11 mouse cellular contexts compared by ENCODE assay signal in the genomic region with DNA sequence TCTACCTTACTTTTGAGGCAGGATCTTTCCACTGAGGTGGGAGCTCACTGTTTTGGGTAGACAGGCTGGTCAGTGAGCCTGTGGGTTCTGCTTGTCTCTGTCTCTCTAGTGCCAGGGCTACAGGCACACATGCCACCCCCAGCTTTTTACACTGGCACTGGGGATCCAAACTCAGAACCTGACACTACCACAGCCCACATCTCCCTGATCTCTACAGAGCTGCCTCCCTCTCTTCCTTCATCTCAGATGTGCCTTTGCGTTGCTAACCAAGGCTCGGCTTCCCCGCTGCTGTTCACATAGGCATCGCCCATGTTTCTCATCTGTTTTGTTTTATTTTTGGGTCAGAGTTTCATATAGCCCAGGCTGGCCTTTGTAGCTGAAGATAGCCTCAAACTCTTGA. TPM values are rescaled to one million over a fixed set of nuclear protein-coding genes. Genes with fewer than 3 reads are reported as not detected.
DNase-seq lines count a peak whose midpoint lies in the region; ATAC-seq and TF ChIP-seq lines count a peak whose summit lies in the region.
"Had no signal": no experiment of that assay in that cellular context is flagged by ENCODE, and none has a peak within 500 bp of the region (broad histone marks: within the 10 kb centered on the region; RNA-seq: fewer than 3 reads in every experiment).

No protein-coding gene starts in this region.

- no peaks in the 10 kb centered on the region for H3K36me3 ChIP-seq in heart, embryonic 10.5 days
- no peaks in the 10 kb centered on the region for H3K36me3 ChIP-seq in lung, embryonic 14.5 days (ENCODE audit: insufficient read depth)
- no peaks in the 10 kb centered on the region for H3K36me3 ChIP-seq in intestine, embryonic 16.5 days (ENCODE audit: control insufficient read depth, insufficient read depth, low read length)

- H3K4me1 ChIP-seq in heart, embryonic 10.5 days = no peaks in the 10 kb centered on the region
- no peaks in the 10 kb centered on the region for H3K4me1 ChIP-seq in lung, embryonic 14.5 days (ENCODE audit: insufficient read depth)
- H3K4me1 ChIP-seq in intestine, embryonic 16.5 days (ENCODE audit: control insufficient read depth, insufficient read depth, low read length) = no peaks in the 10 kb centered on the region

- no peak overlapping the region for H3K4me3 ChIP-seq in heart, embryonic 10.5 days
- H3K4me3 ChIP-seq in lung, embryonic 14.5 days (ENCODE audit: low read depth, low read length) = no peak overlapping the region
- no peak overlapping the region for H3K4me3 ChIP-seq in intestine, embryonic 16.5 days (ENCODE audit: low read length)

- TF ChIP-seq CTCF in lung, embryonic 14.5 days (IDR thresholded peaks at IDR 0.05; ENCODE audit: low read depth) = no peak

- WGBS in heart, embryonic 10.5 days = 82% methylated on average over 4 of the region's 4 CpGs
- WGBS in lung, embryonic 14.5 days = 88% methylated on average over 4 of the region's 4 CpGs
- 81% methylated on average over 4 of the region's 4 CpGs for WGBS in intestine, embryonic 16.5 days

- H3K27ac ChIP-seq in heart, embryonic 10.5 days = peak overlapping the region; percentile 62
- peak overlapping the region; percentile 61 for H3K27ac ChIP-seq in lung, embryonic 14.5 days (ENCODE audit: low read depth)
- H3K27ac ChIP-seq in intestine, embryonic 16.5 days (ENCODE audit: low read length) = peak overlapping the region; percentile 24; the same call in 1 of the 2 replicates

- H3K9ac ChIP-seq in lung, embryonic 14.5 days = no peak overlapping the region
- no peak overlapping the region for H3K9ac ChIP-seq in intestine, embryonic 16.5 days (ENCODE audit: low read depth, low read length)

- no peaks in the 10 kb centered on the region for H3K27me3 ChIP-seq in heart, embryonic 10.5 days (ENCODE audit: insufficient read depth, poor library complexity, severe bottlenecking)
- H3K27me3 ChIP-seq in lung, embryonic 14.5 days (ENCODE audit: insufficient read depth, low read length) = no peaks in the 10 kb centered on the region
- no peaks in the 10 kb centered on the region for H3K27me3 ChIP-seq in intestine, embryonic 16.5 days (replicated peaks; ENCODE audit: control insufficient read depth, insufficient read depth, low read length)

- H3K4me2 ChIP-seq in lung, embryonic 14.5 days = no peak overlapping the region
- no peak overlapping the region for H3K4me2 ChIP-seq in intestine, embryonic 16.5 days (ENCODE audit: low read depth, low read length)

- no peak for DNase-seq in heart, embryonic 10.5 days (ENCODE audit: low spot score)
- DNase-seq in heart, postnatal 10 days = no peak
- DNase-seq in lung, embryonic 14.5 days = no peak
- no peak for DNase-seq in lung, postnatal 14 days
- peak; percentile 42 for DNase-seq in thymus, postnatal 0 days (ENCODE audit: low spot score)
- no peak for DNase-seq in cerebellum, adult 11-12 months
- DNase-seq in ovary, adult 18-20 months (ENCODE audit: low spot score) = no peak
- DNase-seq: cerebellum, adult 8-10 months had no signal

- intact Hi-C loops in heart, postnatal 10 days (cut with DNase I) = no loop called here

- ATAC-seq in lung, embryonic 14.5 days (ENCODE audit: insufficient read depth) = no peak
- no peak for ATAC-seq in intestine, embryonic 16.5 days

- H3K9me3 ChIP-seq in heart, embryonic 10.5 days = no peaks in the 10 kb centered on the region
- H3K9me3 ChIP-seq in lung, embryonic 14.5 days (ENCODE audit: low read depth, low read length) = no peaks in the 10 kb centered on the region
- H3K9me3 ChIP-seq in intestine, embryonic 16.5 days (ENCODE audit: control insufficient read depth, low read length) = no peaks in the 10 kb centered on the region

RNA-seq across cellular contexts. Expression of gene Tyrobp, which starts 19.9 kb away (rescaled TPM):
- 2.2 and 9.0 TPM in 2 replicates for polyA plus RNA-seq in heart, embryonic 10.5 days (2016; fragmentation: Nextera tagmentation; extraction: Ambion mirVana)
- total RNA-seq in heart, postnatal 10 days (2021) = 10 to 100 TPM; 12.9 to 16.5 TPM
- polyA plus RNA-seq in lung, embryonic 14.5 days (2014; fragmentation: Nextera tagmentation; extraction: Ambion mirVana) = 46.0 and 46.8 TPM in 2 replicates
- 55.2 and 59.9 TPM in 2 replicates for polyA plus RNA-seq in intestine, embryonic 16.5 days (2015; fragmentation: Nextera tagmentation; extraction: Ambion mirVana)
- polyA plus RNA-seq in thymus, postnatal 0 days (2015; fragmentation: Nextera tagmentation; extraction: Ambion mirVana) = 112 and 116 TPM in 2 replicates
- polyA plus RNA-seq: C2C12 had no signal

RNA-seq across cellular contexts. Expression of gene Hcst, which starts 26.0 kb away (rescaled TPM):
- polyA plus RNA-seq in heart, embryonic 10.5 days (2016; fragmentation: Nextera tagmentation; extraction: Ambion mirVana) = 0.35 TPM in 1 of 2 replicates, not detected in the other
- 1 to 10 TPM in 1 of 2 experiments, under 1 TPM in 1; 0.92 to 1.8 TPM for total RNA-seq in heart, postnatal 10 days (2021)
- 1.5 and 2.0 TPM in 2 replicates for polyA plus RNA-seq in lung, embryonic 14.5 days (2014; fragmentation: Nextera tagmentation; extraction: Ambion mirVana)
- 2.4 and 3.1 TPM in 2 replicates for polyA plus RNA-seq in intestine, embryonic 16.5 days (2015; fragmentation: Nextera tagmentation; extraction: Ambion mirVana)
- 110 and 139 TPM in 2 replicates for polyA plus RNA-seq in thymus, postnatal 0 days (2015; fragmentation: Nextera tagmentation; extraction: Ambion mirVana)
- polyA plus RNA-seq: C2C12; neural tube, embryonic 14.5 days had no signal

RNA-seq across cellular contexts. Expression of gene Nfkbid, which starts 27.9 kb away (rescaled TPM):
- 1.5 and 1.6 TPM in 2 replicates for polyA plus RNA-seq in heart, embryonic 10.5 days (2016; fragmentation: Nextera tagmentation; extraction: Ambion mirVana)
- total RNA-seq in heart, postnatal 10 days (2021) = under 1 TPM; 0.29 to 0.45 TPM
- polyA plus RNA-seq in lung, embryonic 14.5 days (2014; fragmentation: Nextera tagmentation; extraction: Ambion mirVana) = 1.7 and 2.0 TPM in 2 replicates
- 2.6 TPM in 2 replicates for polyA plus RNA-seq in intestine, embryonic 16.5 days (2015; fragmentation: Nextera tagmentation; extraction: Ambion mirVana)
- 20.2 and 20.3 TPM in 2 replicates for polyA plus RNA-seq in thymus, postnatal 0 days (2015; fragmentation: Nextera tagmentation; extraction: Ambion mirVana)

RNA-seq across cellular contexts. Expression of gene Lrfn3, which starts 31.1 kb away (rescaled TPM):
- polyA plus RNA-seq in heart, embryonic 10.5 days (2016; fragmentation: Nextera tagmentation; extraction: Ambion mirVana) = 1.3 and 2.0 TPM in 2 replicates
- total RNA-seq in heart, postnatal 10 days (2021) = 1 to 10 TPM; 1.7 TPM
- 3.4 and 3.7 TPM in 2 replicates for polyA plus RNA-seq in lung, embryonic 14.5 days (2014; fragmentation: Nextera tagmentation; extraction: Ambion mirVana)
- 2.5 and 3.0 TPM in 2 replicates for polyA plus RNA-seq in intestine, embryonic 16.5 days (2015; fragmentation: Nextera tagmentation; extraction: Ambion mirVana)
- polyA plus RNA-seq in thymus, postnatal 0 days (2015; fragmentation: Nextera tagmentation; extraction: Ambion mirVana) = 0.14 and 0.18 TPM in 2 replicates

RNA-seq across cellular contexts. Expression of gene Aplp1, which starts 51.7 kb away (rescaled TPM):
- polyA plus RNA-seq in heart, embryonic 10.5 days (2016; fragmentation: Nextera tagmentation; extraction: Ambion mirVana) = 44.3 and 50.4 TPM in 2 replicates
- 1 to 10 TPM; 4.1 to 6.2 TPM for total RNA-seq in heart, postnatal 10 days (2021)
- polyA plus RNA-seq in lung, embryonic 14.5 days (2014; fragmentation: Nextera tagmentation; extraction: Ambion mirVana) = 22.3 and 22.6 TPM in 2 replicates
- polyA plus RNA-seq in intestine, embryonic 16.5 days (2015; fragmentation: Nextera tagmentation; extraction: Ambion mirVana) = 32.4 and 33.3 TPM in 2 replicates
- 1.3 and 2.8 TPM in 2 replicates for polyA plus RNA-seq in thymus, postnatal 0 days (2015; fragmentation: Nextera tagmentation; extraction: Ambion mirVana)

Comparison
In these comparisons a context has a peak if more than half of its experiments do, and no peak if none do; other contexts are left out.
1. RNA of gene Hcst, which starts 26.0 kb away (polyA plus RNA-seq): 110 to 139 TPM in thymus, postnatal 0 days; 2.4 to 3.1 TPM in intestine, embryonic 16.5 days, 1.5 to 2.0 TPM in lung, embryonic 14.5 days and 0.35 TPM in heart, embryonic 10.5 days; every median in the first group is over 10 times any median in the second.
2. Peak in every context shown above with its lines, with median percentiles within 50 percentile points of each other: H3K27ac ChIP-seq.